Mouse (Mus musculus) midbrain, embryonic 16.5 days (tissue): ENCODE results near the gene Mrps21. TPM values are rescaled to one million over a fixed set of nuclear protein-coding genes. Genes with fewer than 3 reads are reported as not detected.
"Not testable (repeated sequence)": the region's sequence is repeated elsewhere in the genome, so short reads cannot be mapped to it uniquely, and the experiment has no call there.

Source experiments
- ATAC-seq: fragments of 200-750 bp; cut with Nextera tagmentation; 2 replicates; pipeline ENCODE4 v1.8.0; 2017; ENCODE audit warnings: moderate TSS enrichment
- H3K27ac ChIP-seq: fragments of 300-500 bp; sonication (generic); 2 replicates; pipeline ENCODE4 v1.5.1; 2014; ENCODE audit warnings: mild to moderate bottlenecking, low read length, mixed read lengths
- H3K27me3 ChIP-seq: fragments of 300-500 bp; sonication (generic); 2 replicates; pipeline ENCODE4 v1.6.1; 2014; ENCODE audit warnings: low read depth, low read length, mixed read lengths; ENCODE audit not compliant: control insufficient read depth, insufficient read depth
- H3K36me3 ChIP-seq: fragments of 300-500 bp; sonication (generic); 2 replicates; pipeline ENCODE4 v1.6.1; 2014; ENCODE audit warnings: mild to moderate bottlenecking, low read length, moderate library complexity, mixed read lengths; ENCODE audit not compliant: control insufficient read depth, insufficient read depth
- H3K4me1 ChIP-seq: fragments of 300-500 bp; sonication (generic); 2 replicates; pipeline ENCODE4 v1.6.1; 2014; ENCODE audit warnings: mild to moderate bottlenecking, low read length, mixed read lengths; ENCODE audit not compliant: control insufficient read depth, insufficient read depth
- H3K4me2 ChIP-seq: fragments of 300-500 bp; sonication (generic); 2 replicates; pipeline ENCODE4 v1.6.1; 2014; ENCODE audit warnings: mild to moderate bottlenecking, low read length, mixed read lengths
- H3K4me3 ChIP-seq: fragments of 300-500 bp; sonication (generic); 2 replicates; pipeline ENCODE4 v1.5.1; 2014; ENCODE audit warnings: low read depth, mild to moderate bottlenecking, low read length, moderate library complexity, mixed read lengths
- H3K9ac ChIP-seq: fragments of 300-500 bp; sonication (generic); 2 replicates; pipeline ENCODE4 v1.6.1; 2014; ENCODE audit warnings: low read depth, low read length, mixed read lengths
- H3K9me3 ChIP-seq: fragments of 300-500 bp; sonication (generic); replicated peaks from 2 replicates; pipeline ENCODE4 v1.6.1; 2014; ENCODE audit warnings: mild to moderate bottlenecking, low read length, mixed read lengths; ENCODE audit not compliant: control insufficient read depth, poor library complexity, severe bottlenecking
- WGBS: fragments of 180-500 bp; shearing (Covaris S2); extraction: QIAGEN DNeasy Blood & Tissue Kit; methylation state at CpG from one replicate; pipeline ENCODE4 v1.1.7; 2014; 5-methylcytosine and 5-hydroxymethylcytosine counted together
- polyA plus RNA-seq: library from polyadenylated mRNA; unstranded; fragments of >200 nt; fragmentation: Nextera tagmentation; extraction: Ambion mirVana; gene quantifications from 2 replicates; pipeline ENCODE4 v1.2.1, GENCODE M21; 2015

Gene Mrps21
- 247 and 260 TPM in 2 replicates for polyA plus RNA-seq

DNA sequence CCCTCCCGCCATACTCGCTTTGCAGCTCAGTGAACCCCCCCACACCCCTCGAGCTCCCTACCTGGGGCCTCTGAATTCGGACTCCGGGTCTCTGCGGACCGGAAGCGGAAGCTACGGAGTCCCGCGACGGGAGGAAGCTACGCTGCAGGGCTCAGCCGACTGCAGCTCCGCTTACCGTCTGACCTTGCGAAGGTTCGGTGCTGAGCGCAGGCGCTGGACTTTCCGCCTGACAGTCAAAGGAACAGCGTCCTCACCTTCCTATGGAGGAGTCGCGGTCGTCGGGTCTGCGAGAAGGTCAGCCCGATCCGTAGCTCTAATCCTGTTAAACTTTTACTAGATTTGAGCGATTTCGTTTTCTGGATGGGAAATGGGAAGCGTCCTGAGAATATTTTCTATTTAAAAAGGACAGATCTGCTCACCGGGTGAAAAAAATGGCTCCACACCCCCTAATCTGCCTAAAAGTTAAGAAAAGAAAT, at the start of gene Mrps21:
TSS of gene Mrps21 (minus strand) at position 128 of the 476 bp plus-strand sequence.
- ATAC-seq: peak; percentile 97
- peak within 1 kb of the TSS; percentile 76 for H3K9ac ChIP-seq
- WGBS: under 1% methylated on average over 33 of the region's 33 CpGs
- no peaks in the 10 kb centered on the region for H3K9me3 ChIP-seq
- H3K4me1 ChIP-seq: peaks cover 14% of the 10 kb centered on the region
- H3K36me3 ChIP-seq: no peaks in the 10 kb centered on the region
- H3K27ac ChIP-seq: peak within 1 kb of the TSS; percentile 82
- no peaks in the 10 kb centered on the region for H3K27me3 ChIP-seq
- H3K4me2 ChIP-seq: peak within 1 kb of the TSS; percentile 83
- peak within 1 kb of the TSS; percentile 75 for H3K4me3 ChIP-seq

DNA sequence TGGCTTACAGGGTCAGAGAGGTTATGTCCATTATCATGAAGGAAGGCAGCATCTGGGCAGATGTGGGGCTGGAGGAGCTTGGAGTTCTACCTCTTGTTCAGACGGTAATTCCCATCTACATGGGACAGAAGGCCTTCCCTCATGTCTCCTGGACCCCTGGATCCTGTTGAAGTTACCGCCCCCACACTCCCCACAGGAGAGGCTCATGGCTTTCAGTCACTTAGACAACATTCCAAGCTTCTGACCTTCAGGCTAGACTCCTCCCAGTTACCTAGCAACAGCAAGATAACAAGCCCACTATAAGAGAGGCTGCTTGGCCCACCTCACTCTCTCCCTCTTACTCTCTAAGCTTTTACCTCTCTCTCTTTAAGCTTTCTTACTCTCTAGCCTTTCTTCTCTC, 49.2 kb upstream of the Mrps21 start:
- 76% methylated on average over 2 of the region's 2 CpGs for WGBS

GRCm38 (mm10) chr3:95916760-95917159, 45.4 kb upstream of the Mrps21 start:
- no peaks in the 10 kb centered on the region for H3K27me3 ChIP-seq
- H3K36me3 ChIP-seq: no peaks in the 10 kb centered on the region
- H3K9me3 ChIP-seq: no peaks in the 10 kb centered on the region
- H3K9ac ChIP-seq: no peak overlapping the region
- no peak overlapping the region for H3K4me3 ChIP-seq
- H3K4me2 ChIP-seq: no peak overlapping the region
- 74% methylated on average over 7 of the region's 7 CpGs for WGBS
- no peak overlapping the region for H3K27ac ChIP-seq
- H3K4me1 ChIP-seq: no peaks in the 10 kb centered on the region
- ATAC-seq: no peak

More for the DNA sequence above, 49.2 kb upstream of the Mrps21 start:
- H3K27me3 ChIP-seq, H3K36me3 ChIP-seq, H3K4me1 ChIP-seq, H3K27ac ChIP-seq, H3K4me2 ChIP-seq, H3K9me3 ChIP-seq, ATAC-seq, H3K9ac ChIP-seq, H3K4me3 ChIP-seq: not testable (repeated sequence)

DNA sequence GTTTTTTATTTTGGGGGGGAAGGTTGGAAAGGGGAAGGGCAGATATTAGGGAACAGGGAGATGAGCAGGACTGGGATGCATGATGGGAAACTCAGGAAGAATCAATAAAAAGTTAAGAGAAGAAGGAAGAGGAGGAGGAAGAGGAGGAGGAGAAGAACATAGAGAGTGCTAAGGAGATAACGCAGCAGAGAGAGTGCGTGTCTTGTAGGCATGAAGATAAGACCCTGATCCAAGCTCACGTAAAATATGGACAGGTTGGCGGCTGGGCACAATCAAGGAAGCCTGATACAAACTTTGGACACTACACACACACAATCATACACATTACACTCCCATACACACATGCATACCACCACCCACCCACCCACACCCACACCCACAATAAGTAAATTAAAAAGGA, 43.4 kb upstream of the Mrps21 start:
- ATAC-seq: no peak
- WGBS: 98% methylated on average over 4 of the region's 4 CpGs
- H3K9ac ChIP-seq: no peak overlapping the region
- no peak overlapping the region for H3K4me2 ChIP-seq
- no peak overlapping the region for H3K27ac ChIP-seq
- no peaks in the 10 kb centered on the region for H3K9me3 ChIP-seq
- H3K4me1 ChIP-seq: no peaks in the 10 kb centered on the region
- no peaks in the 10 kb centered on the region for H3K36me3 ChIP-seq
- H3K27me3 ChIP-seq: no peaks in the 10 kb centered on the region
- H3K4me3 ChIP-seq: no peak overlapping the region

- Histone ChIP-seq H3K27me3 (peaks cover 9% of the 10 kb centered on the region; the same call in 1 of the 2 replicates), H3K9me3 (no peaks in the 10 kb centered on the region), H3K9ac (no peak overlapping the region), H3K36me3 (no peaks in the 10 kb centered on the region), H3K4me2 (no peak overlapping the region), H3K4me3 (no peak overlapping the region), H3K4me1 (peaks cover 17% of the 10 kb centered on the region), H3K27ac (no peak overlapping the region)
- 43% methylated on average over 4 of the region's 4 CpGs for WGBS
- no peak for ATAC-seq
Measured at GRCm38 (mm10) chr3:95907613-95908012, 36.3 kb upstream of the Mrps21 start.

GRCm38 (mm10) chr3:95906860-95907259, 35.5 kb upstream of the Mrps21 start:
- WGBS: under 1% methylated on average over 12 of the region's 12 CpGs
- H3K27me3 ChIP-seq: peaks cover 9% of the 10 kb centered on the region; the same call in 1 of the 2 replicates
- no peaks in the 10 kb centered on the region for H3K9me3 ChIP-seq
- no peak overlapping the region for H3K27ac ChIP-seq
- peak overlapping the region; percentile 64 for H3K4me2 ChIP-seq
- no peak overlapping the region for H3K9ac ChIP-seq
- H3K36me3 ChIP-seq: no peaks in the 10 kb centered on the region
- no peak overlapping the region for H3K4me3 ChIP-seq
- ATAC-seq: no peak
- peaks cover 17% of the 10 kb centered on the region for H3K4me1 ChIP-seq

GRCm38 (mm10) chr3:95905940-95906492, 34.7 kb upstream of the Mrps21 start:
- H3K9me3 ChIP-seq: no peaks in the 10 kb centered on the region
- H3K27me3 ChIP-seq: peaks cover 9% of the 10 kb centered on the region; the same call in 1 of the 2 replicates
- WGBS: 1% methylated on average over 12 of the region's 12 CpGs
- H3K36me3 ChIP-seq: no peaks in the 10 kb centered on the region
- H3K27ac ChIP-seq: no peak overlapping the region
- no peak overlapping the region for H3K4me3 ChIP-seq
- peak overlapping the region; percentile 64 for H3K4me2 ChIP-seq
- peaks cover 17% of the 10 kb centered on the region for H3K4me1 ChIP-seq
- no peak for ATAC-seq
- no peak overlapping the region for H3K9ac ChIP-seq

GRCm38 (mm10) chr3:95905146-95905939, 34.0 kb upstream of the Mrps21 start:
- peak; percentile 30; the same call in 1 of the 2 replicates for ATAC-seq
- Histone ChIP-seq H3K27ac (no peak overlapping the region), H3K36me3 (no peaks in the 10 kb centered on the region), H3K9ac (peak overlapping the region; percentile 44), H3K4me1 (peaks cover 17% of the 10 kb centered on the region), H3K9me3 (no peaks in the 10 kb centered on the region), H3K4me2 (peak overlapping the region; percentile 64), H3K4me3 (peak overlapping the region; percentile 31), H3K27me3 (peaks cover 9% of the 10 kb centered on the region; the same call in 1 of the 2 replicates)
- WGBS: under 1% methylated on average over 18 of the region's 18 CpGs

DNA sequence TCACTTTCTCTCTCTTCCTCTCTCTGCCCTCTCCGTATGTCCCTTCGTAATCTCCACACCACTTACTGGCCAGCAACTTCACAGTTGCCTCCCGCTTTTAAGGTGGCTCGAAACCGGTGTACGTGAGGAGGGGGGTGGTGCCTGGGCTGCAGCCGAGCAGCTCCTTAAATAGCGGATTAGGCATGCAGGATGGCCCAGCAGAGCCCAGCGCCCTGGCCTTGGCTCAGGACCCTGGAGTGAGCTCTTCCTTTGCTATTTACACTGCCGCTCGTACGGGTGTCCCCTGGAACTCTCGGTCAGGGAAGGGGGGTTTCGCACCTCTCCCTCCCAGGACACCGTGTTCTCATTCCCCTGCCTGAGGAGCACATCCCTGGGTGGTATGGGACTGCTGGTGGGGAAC, 33.2 kb upstream of the Mrps21 start, which contains the start of gene Car14:
TSS of gene Car14 (minus strand) at position 124 of the 400 bp plus-strand sequence.
- no peak for ATAC-seq

More for the DNA sequence above, 33.2 kb upstream of the Mrps21 start, which contains the start of gene Car14:
- Histone ChIP-seq H3K9ac (peak within 1 kb of the TSS; percentile 44), H3K4me1 (peaks cover 17% of the 10 kb centered on the region), H3K4me2 (peak within 1 kb of the TSS; percentile 64), H3K4me3 (peak within 1 kb of the TSS; percentile 31), H3K9me3 (no peaks in the 10 kb centered on the region), H3K36me3 (no peaks in the 10 kb centered on the region), H3K27ac (no peak within 1 kb of the TSS), H3K27me3 (peaks cover 9% of the 10 kb centered on the region; the same call in 1 of the 2 replicates)
- WGBS: under 1% methylated on average over 15 of the region's 15 CpGs
